Mouse (Mus musculus) MEL (cell line): Measurements from ENCODE around the gene Tcf12. TPM values are rescaled to one million over a fixed set of nuclear protein-coding genes. Genes with fewer than 3 reads are reported as not detected.

Experiments used
- DNase-seq: peaks from one replicate; pipeline ENCODE4 v3.0.0; 2011; ENCODE audit warnings: low read depth, low spot score
- H3K27ac ChIP-seq: 2 replicates; pipeline ENCODE4 v1.5.1; 2012; ENCODE audit warnings: low read depth, mild to moderate bottlenecking, control low read depth, low read length, moderate library complexity; ENCODE audit not compliant: control insufficient read depth
- H3K27me3 ChIP-seq, 2 experiments: fragments of 150-350 bp in 1 of 2; sonication (generic) in 1 of 2; 2 replicates each; pipeline ENCODE4 v1.6.1; 2012; ENCODE audit warnings: low read length in 2 of 2, mild to moderate bottlenecking in 2 of 2, improper control_type of control experiment in 1 of 2, moderate library complexity in 1 of 2; ENCODE audit not compliant: insufficient read depth in 2 of 2, control insufficient read depth in 1 of 2
- H3K36me3 ChIP-seq, 2 experiments: 2 replicates each; pipeline ENCODE4 v1.6.1; 2012 to 2014; ENCODE audit warnings: low read length in 2 of 2, improper control_type of control experiment in 1 of 2, inconsistent platforms in 1 of 2, mild to moderate bottlenecking in 1 of 2; ENCODE audit not compliant: insufficient read depth in 2 of 2, control insufficient read depth in 1 of 2
- H3K4me1 ChIP-seq, 2 experiments: fragments of 150-350 bp in 1 of 2; sonication (generic) in 1 of 2; 2 replicates each; pipeline ENCODE4 v1.6.1; 2012; ENCODE audit warnings: low read length in 2 of 2, improper control_type of control experiment in 1 of 2, mild to moderate bottlenecking in 1 of 2; ENCODE audit not compliant: insufficient read depth in 2 of 2, control insufficient read depth in 1 of 2
- H3K4me3 ChIP-seq, 2 experiments: fragments of 150-350 bp in 1 of 2; sonication (generic) in 1 of 2; 2 replicates each; pipeline ENCODE4 v1.5.1; 2012; ENCODE audit warnings: low read depth in 2 of 2, low read length in 2 of 2, mild to moderate bottlenecking in 2 of 2, moderate library complexity in 2 of 2, control low read depth in 1 of 2, improper control_type of control experiment in 1 of 2; ENCODE audit not compliant: control insufficient read depth in 1 of 2, insufficient read depth in 1 of 2
- H3K79me2 ChIP-seq: 2 replicates; pipeline ENCODE4 v1.6.1; 2012; ENCODE audit warnings: mild to moderate bottlenecking, low read length, moderate library complexity; ENCODE audit not compliant: control insufficient read depth, poor library complexity, insufficient read depth
- H3K9ac ChIP-seq: 2 replicates; pipeline ENCODE4 v1.6.1; 2012; ENCODE audit warnings: low read depth, mild to moderate bottlenecking, control low read depth, low read length, moderate library complexity; ENCODE audit not compliant: control insufficient read depth, poor library complexity, severe bottlenecking
- H3K9me3 ChIP-seq: fragments of 150-350 bp; sonication (generic); replicated peaks from 2 replicates; pipeline ENCODE4 v1.6.1; 2012; ENCODE audit warnings: mild to moderate bottlenecking, low read length, improper control_type of control experiment, moderate library complexity; ENCODE audit not compliant: insufficient read depth
- CHD2 ChIP-seq: IDR thresholded peaks from 2 replicates; pipeline ENCODE4 v1.6.1; 2011; ENCODE audit warnings: low read length, improper control_type of control experiment
- E2F4 ChIP-seq: IDR thresholded peaks from 2 replicates; pipeline ENCODE4 v1.6.1; 2011; ENCODE audit warnings: low read depth, low read length, improper control_type of control experiment, borderline replicate concordance
- ELF1 ChIP-seq: IDR thresholded peaks from 2 replicates; pipeline ENCODE4 v1.6.1; 2014; ENCODE audit warnings: low read depth, mild to moderate bottlenecking, inconsistent platforms, low read length, improper control_type of control experiment, moderate library complexity
- EP300 ChIP-seq, 2 experiments: IDR thresholded peaks; 2 replicates each; pipeline ENCODE4 v1.6.1; 2011; ENCODE audit warnings: improper control_type of control experiment in 2 of 2, low read length in 2 of 2, low read depth in 1 of 2, mild to moderate bottlenecking in 1 of 2
- ETS1 ChIP-seq: IDR thresholded peaks from 2 replicates; pipeline ENCODE4 v1.6.1; 2012; ENCODE audit warnings: low read depth, mild to moderate bottlenecking, inconsistent platforms, low read length, improper control_type of control experiment, moderate library complexity
- GABPA ChIP-seq: IDR thresholded peaks from 2 replicates; pipeline ENCODE4 v1.6.1; 2012; ENCODE audit warnings: low read depth, mild to moderate bottlenecking, inconsistent platforms, low read length, improper control_type of control experiment, moderate library complexity
- JUND ChIP-seq: IDR thresholded peaks from 2 replicates; pipeline ENCODE4 v1.6.1; 2011; ENCODE audit warnings: low read depth, mild to moderate bottlenecking, improper control_type of control experiment, low read length
- KAT2A ChIP-seq: conservative IDR thresholded peaks from 2 replicates; pipeline ENCODE4 v1.6.1; 2012; ENCODE audit warnings: low read depth, low read length, improper control_type of control experiment, inconsistent platforms
- MAX ChIP-seq: IDR thresholded peaks from 2 replicates; pipeline ENCODE4 v1.6.1; 2011; ENCODE audit warnings: low read length, improper control_type of control experiment
- MXI1 ChIP-seq: IDR thresholded peaks from 2 replicates; pipeline ENCODE4 v1.6.1; 2011; ENCODE audit warnings: mild to moderate bottlenecking, low read depth, low read length, improper control_type of control experiment
- MYB ChIP-seq: IDR thresholded peaks from 2 replicates; pipeline ENCODE4 v1.6.1; 2011; ENCODE audit warnings: mild to moderate bottlenecking, low read depth, low read length, improper control_type of control experiment
- MYC ChIP-seq: IDR thresholded peaks from 2 replicates; pipeline ENCODE4 v1.6.1; 2011; ENCODE audit warnings: low read depth, mild to moderate bottlenecking, low read length, improper control_type of control experiment, moderate library complexity
- NELFE ChIP-seq: IDR thresholded peaks from 2 replicates; pipeline ENCODE4 v1.6.1; 2011; ENCODE audit warnings: low read depth, low read length, improper control_type of control experiment
- NRF1 ChIP-seq: IDR thresholded peaks from 2 replicates; pipeline ENCODE4 v1.6.1; 2014; ENCODE audit warnings: low read depth, mild to moderate bottlenecking, inconsistent platforms, low read length, improper control_type of control experiment, moderate library complexity; ENCODE audit not compliant: poor library complexity, insufficient read depth, severe bottlenecking
- SIN3A ChIP-seq: IDR thresholded peaks from 2 replicates; pipeline ENCODE4 v1.6.1; 2012; ENCODE audit warnings: low read length, improper control_type of control experiment, inconsistent platforms
- TAL1 ChIP-seq: IDR thresholded peaks from 2 replicates; pipeline ENCODE4 v1.6.1; 2012; ENCODE audit warnings: mild to moderate bottlenecking, inconsistent platforms, low read length, moderate library complexity, mixed read lengths
- TCF12 ChIP-seq: IDR thresholded peaks from 2 replicates; pipeline ENCODE4 v1.6.1; 2014; ENCODE audit warnings: low read depth, mild to moderate bottlenecking, inconsistent platforms, low read length, improper control_type of control experiment, moderate library complexity
- UBTF ChIP-seq: IDR thresholded peaks from 2 replicates; pipeline ENCODE4 v1.6.1; 2012; ENCODE audit warnings: low read depth, mild to moderate bottlenecking, inconsistent platforms, low read length, improper control_type of control experiment, moderate library complexity, borderline replicate concordance; ENCODE audit not compliant: insufficient read depth
- USF1 ChIP-seq: IDR thresholded peaks from 2 replicates; pipeline ENCODE4 v1.6.1; 2014; ENCODE audit warnings: low read depth, mild to moderate bottlenecking, inconsistent platforms, low read length, improper control_type of control experiment, moderate library complexity
- USF2 ChIP-seq, 2 experiments: IDR thresholded peaks; 2 replicates each; pipeline ENCODE4 v1.6.1; 2011 to 2012; ENCODE audit warnings: improper control_type of control experiment in 2 of 2, low read length in 2 of 2, borderline replicate concordance in 1 of 2, inconsistent platforms in 1 of 2, low read depth in 1 of 2, mild to moderate bottlenecking in 1 of 2; ENCODE audit not compliant: insufficient read depth in 1 of 2
- ZC3H11A ChIP-seq: IDR thresholded peaks from 2 replicates; pipeline ENCODE4 v1.6.1; 2012; ENCODE audit warnings: low read depth, mild to moderate bottlenecking, inconsistent platforms, low read length, improper control_type of control experiment
- ZKSCAN1 ChIP-seq: IDR thresholded peaks from 2 replicates; pipeline ENCODE4 v1.6.1; 2012; ENCODE audit warnings: low read depth, mild to moderate bottlenecking, inconsistent platforms, low read length, improper control_type of control experiment, moderate library complexity
- ZNF384 ChIP-seq: IDR thresholded peaks from 2 replicates; pipeline ENCODE4 v1.6.1; 2012; ENCODE audit warnings: low read depth, mild to moderate bottlenecking, inconsistent platforms, low read length, improper control_type of control experiment
- polyA plus RNA-seq, 2 experiments: library from polyadenylated mRNA; stranded (reverse) in 1 of 2; unstranded in 1 of 2; fragments of >175 nt in 1 of 2; fragments of >200 nt in 1 of 2; gene quantifications; 2 replicates each; pipeline versions ENCODE4 v1.2.1 to v1.2.4; 2012; ENCODE audit warnings: low replicate concordance in 2 of 2, low read depth in 1 of 2; ENCODE audit not compliant: insufficient read length in 2 of 2, insufficient read depth in 1 of 2, missing spikeins in 1 of 2
- total RNA-seq: library from RNA; depleted of rRNA; stranded (reverse); fragments of 300-350 nt; gene quantifications from 2 replicates; pipeline ENCODE4 v1.2.3, GENCODE M21; 2012

Tcf12 gene
- total and polyA plus RNA-seq, 3 experiments: 29.3 to 70.5 (median 39.6) TPM

- Histone ChIP-seq H3K9me3 (no peaks in the 10 kb centered on the region), H3K4me3 (no peak overlapping the region), H3K4me1 (no peaks in the 10 kb centered on the region), H3K79me2 (no peaks in the 10 kb centered on the region), H3K27me3 (peaks cover 18 to 20% of the 10 kb centered on the region in 2 experiments), H3K27ac (no peak overlapping the region), H3K36me3 (no peaks in the 10 kb centered on the region), H3K9ac (no peak overlapping the region)
- no peak for DNase-seq
- TF ChIP-seq ZKSCAN1 (no peak), SIN3A (no peak), CHD2 (no peak), TAL1 (no peak), KAT2A (no peak), EP300 (IDR thresholded peaks at IDR 0.05; ENCODE audit: low read depth in 1 of 2, low read length in 2 of 2) (no peak), USF1 (no peak), JUND (no peak)
Measured at GRCm38 (mm10) chr9:71804116-71804515, 307.6 kb downstream of the Tcf12 start.

DNA sequence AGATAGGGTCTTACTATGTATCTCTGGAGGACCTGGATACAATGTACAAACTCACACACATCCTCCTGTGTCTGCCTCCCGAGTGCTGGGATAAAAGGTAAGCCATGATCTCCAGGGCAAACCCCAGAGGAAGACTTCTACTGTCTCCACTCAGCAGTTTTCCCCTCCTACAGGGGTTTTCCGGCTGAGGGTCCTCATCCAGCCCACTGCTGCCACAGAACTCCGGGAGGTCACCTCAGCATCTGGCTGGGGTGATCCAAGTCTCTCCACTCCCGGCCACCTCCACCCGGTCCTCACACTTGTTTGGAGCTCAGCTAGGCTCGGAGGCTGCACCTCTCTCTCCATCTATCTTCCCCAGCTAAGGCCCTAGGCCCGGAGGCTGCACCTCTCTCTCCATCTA is 308.4 kb downstream of the Tcf12 start:
- H3K27ac ChIP-seq: no peak overlapping the region
- no peaks in the 10 kb centered on the region for H3K9me3 ChIP-seq
- TF ChIP-seq MAX: no peak
- TF ChIP-seq E2F4: no peak
- no peak for TF ChIP-seq TAL1
- no peak for TF ChIP-seq GABPA
- TF ChIP-seq CHD2: no peak
- TF ChIP-seq ZNF384: no peak
- no peak for TF ChIP-seq NELFE
- no peak for TF ChIP-seq MYC
- no peak for TF ChIP-seq ELF1
- TF ChIP-seq ZC3H11A: no peak
- TF ChIP-seq JUND: no peak
- no peak for TF ChIP-seq NRF1
- TF ChIP-seq UBTF: no peak
- TF ChIP-seq USF1: no peak
- no peak for TF ChIP-seq ETS1
- no peak for TF ChIP-seq USF2 (IDR thresholded peaks at IDR 0.05; ENCODE audit: borderline replicate concordance in 1 of 2, insufficient read depth in 1 of 2, low read depth in 1 of 2, low read length in 2 of 2)
- TF ChIP-seq MXI1: no peak
- TF ChIP-seq SIN3A: no peak
- TF ChIP-seq TCF12: no peak
- no peak for TF ChIP-seq MYB
- no peaks in the 10 kb centered on the region for H3K4me1 ChIP-seq
- H3K36me3 ChIP-seq: no peaks in the 10 kb centered on the region
- H3K4me3 ChIP-seq: no peak overlapping the region
- no peaks in the 10 kb centered on the region for H3K79me2 ChIP-seq
- no peak overlapping the region for H3K9ac ChIP-seq
- H3K27me3 ChIP-seq: peaks cover 21 to 26% of the 10 kb centered on the region in 2 experiments
- DNase-seq: no peak
